Mouse (Mus musculus) skeletal muscle tissue, adult 2 months (tissue): ENCODE data around the gene Mrps10.
"Not testable (repeated sequence)": the region's sequence is repeated elsewhere in the genome, so short reads cannot be mapped to it uniquely, and the experiment has no call there.

Experiments
- DNase-seq: peaks from one replicate; pipeline ENCODE4 v3.0.0-alpha.2; 2012; ENCODE audit warnings: low read depth, low spot score

Gene Mrps10

DNA sequence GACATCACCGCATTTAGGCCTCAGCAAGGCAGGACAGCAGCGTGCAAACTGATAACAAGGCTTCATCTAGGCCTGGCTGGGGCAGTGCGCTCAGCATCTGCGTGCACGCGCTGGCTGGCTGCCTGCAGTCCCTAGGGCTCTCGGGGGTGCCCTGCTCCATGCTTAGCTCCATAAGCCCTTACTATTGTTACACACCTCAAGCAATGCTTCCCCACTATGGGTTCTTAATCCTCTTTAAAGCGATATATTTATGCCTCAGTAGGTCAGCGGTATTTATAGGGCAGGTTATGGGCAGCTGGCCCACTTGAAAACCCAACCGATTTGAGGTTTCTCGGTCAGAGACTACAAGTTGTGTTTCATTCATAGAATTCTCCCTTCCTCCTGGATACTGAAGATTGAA is 13.2 kb downstream of the Mrps10 start:
- no peak for DNase-seq

DNA sequence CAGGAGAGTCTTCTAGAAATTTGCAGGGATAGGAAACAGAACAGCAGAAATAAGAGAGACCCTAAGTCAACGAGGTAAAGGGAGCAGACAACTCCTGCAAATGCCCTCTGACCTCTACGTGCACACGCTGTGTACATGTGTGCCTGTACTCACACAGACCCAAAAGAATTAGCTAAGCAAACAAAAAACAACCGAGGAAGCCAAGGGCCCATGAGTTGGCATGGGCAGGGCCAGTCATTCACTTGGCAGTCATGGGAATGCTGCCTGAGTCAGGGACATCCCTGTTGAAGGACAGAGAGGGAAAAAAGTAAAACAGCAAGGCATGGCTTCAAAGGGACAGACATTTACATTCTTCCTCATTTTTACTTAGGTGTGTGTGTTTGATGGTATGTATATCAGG is 14.6 kb downstream of the Mrps10 start:
- no peak for DNase-seq

DNA sequence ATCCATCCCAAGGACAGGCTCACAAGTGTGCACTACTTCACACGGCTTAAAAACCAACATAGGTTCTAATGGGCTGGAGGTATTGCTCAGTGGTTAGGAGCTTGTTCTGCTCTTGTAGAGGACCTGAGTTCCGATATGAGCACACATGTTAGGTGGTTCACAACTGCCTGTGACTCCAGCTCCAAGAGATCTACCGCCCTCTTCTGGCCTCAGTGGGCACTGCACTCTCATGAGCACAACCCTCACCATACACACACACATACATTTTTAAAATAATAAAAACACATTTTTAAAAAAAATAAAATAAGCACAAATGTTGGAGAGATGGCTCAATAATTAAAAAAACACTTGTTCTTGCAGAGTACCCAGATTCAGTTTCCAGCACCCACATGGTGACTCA is 15.4 kb downstream of the Mrps10 start:
- DNase-seq, result no peak

DNA sequence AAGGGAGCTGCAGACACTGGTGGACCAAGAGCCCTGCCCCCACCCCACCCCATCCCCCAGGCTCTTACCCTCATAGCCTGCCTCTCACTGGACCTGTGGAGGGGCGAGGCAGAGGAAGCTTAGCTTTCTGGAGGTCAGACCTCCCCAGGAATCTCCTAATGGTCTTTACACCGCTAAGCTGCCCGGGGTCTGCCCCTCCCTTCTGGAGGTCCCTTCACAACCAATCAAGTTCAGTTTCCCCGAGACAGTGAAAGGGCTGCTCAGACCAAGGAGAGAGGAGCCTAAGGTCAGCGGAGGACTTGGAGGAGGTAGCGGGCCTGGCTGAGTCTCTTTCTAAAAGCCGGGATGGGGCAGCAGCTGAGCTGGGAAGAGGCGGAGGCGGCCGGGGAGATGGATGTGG is 16.5 kb downstream of the Mrps10 start, which contains the start of gene Guca1b:
TSS of gene Guca1b (plus strand) at position 249 of the 400 bp plus-strand sequence.
- no peak for DNase-seq

DNA sequence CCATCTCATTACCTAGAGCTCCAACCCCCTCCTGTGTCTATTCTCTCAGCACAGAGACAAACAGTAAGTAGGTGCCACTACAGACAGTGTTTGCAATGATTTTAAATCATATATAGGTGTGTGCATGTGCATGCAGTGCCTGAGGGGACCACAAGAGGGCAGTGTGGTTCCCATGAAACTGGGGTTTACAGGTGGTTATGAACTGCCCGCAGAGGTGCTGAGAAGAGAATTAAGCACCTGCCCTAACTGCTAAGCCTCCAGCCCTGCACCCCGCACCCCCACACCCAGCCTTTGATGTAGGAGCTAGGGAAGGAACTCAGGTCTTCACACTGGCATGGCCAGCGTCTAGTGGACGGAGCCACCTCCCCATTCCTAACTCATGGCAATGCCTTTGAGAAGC is 18.0 kb downstream of the Mrps10 start:
- DNase-seq, result no peak

DNA sequence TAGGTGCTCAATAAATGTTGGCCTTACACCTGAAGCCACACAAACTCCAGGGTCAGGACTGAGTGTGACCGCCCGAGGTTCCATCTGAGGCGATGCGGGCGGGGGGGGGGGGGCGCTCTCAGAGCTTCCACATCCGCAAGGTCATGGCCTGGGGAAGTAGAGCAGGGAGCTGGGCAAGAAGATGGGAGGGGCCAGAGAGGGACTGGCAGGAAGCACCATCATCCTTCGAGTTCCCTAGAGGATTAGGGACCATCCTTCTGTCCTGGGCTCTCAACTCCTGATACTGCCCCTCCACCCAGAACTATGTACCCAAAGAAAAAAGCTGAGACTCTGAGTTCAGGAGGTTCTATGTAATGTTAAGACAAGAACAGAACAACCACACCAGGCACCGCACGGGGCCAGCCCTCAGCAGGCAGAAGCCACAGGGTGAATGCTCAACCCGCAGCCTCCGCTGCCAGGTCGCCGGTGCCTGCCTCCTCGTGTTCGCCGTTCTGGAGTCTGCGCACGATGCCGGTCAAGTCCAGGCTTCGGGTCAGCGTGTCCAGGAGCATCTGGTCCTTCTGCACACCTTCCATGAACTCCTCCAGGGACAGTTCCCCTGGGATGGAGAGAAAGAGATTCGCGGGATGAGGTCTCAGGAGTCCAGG is 25.7 kb downstream of the Mrps10 start:
- DNase-seq, result no peak

DNA sequence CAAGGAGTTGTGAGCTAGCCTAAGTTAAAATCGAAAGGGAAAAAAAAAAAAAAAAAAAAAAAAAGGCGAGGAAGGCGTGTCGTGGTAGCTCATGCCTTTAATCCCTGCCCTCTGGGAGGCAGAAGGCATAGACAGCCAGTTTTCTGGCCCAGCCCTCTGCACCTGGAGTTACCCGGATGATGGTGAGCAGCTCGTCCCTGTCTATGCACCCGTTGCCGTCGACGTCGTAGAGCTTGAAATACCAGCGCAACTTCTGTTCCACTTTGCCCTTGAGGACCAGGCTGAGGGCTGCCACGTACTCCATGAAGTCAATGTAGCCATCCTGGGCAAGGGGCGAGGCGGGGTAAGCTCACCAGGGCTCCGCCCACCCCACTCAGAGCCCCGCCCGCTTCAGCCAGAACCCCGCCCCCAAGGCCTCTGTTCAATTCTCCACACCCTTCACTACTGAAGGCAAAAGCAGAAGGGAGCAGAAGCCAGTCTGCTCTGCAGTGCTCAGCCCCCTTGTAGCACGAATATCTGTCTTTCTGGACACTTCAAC is 26.8 kb downstream of the Mrps10 start:
- DNase-seq, result peak; percentile 21

DNA sequence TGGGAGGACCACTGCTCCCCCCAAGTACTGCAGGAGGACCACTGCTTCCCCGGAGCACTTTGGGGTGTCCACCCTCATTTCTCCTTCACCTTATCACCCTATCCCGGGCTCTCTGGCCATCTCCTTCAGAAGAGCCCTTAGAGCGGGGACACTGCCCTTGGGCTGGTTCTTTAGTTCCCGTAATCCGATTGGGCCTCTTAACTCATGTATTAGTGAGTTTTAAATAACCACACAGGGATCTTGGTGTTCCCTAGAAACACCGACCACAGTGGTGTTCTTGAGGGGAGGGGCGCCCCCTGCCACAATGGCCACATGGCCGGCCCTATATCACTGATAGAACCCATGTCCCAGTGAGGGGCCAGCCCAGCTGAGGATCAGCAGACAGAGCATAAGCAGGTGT is 30.4 kb downstream of the Mrps10 start:
- DNase-seq, result no peak

DNA sequence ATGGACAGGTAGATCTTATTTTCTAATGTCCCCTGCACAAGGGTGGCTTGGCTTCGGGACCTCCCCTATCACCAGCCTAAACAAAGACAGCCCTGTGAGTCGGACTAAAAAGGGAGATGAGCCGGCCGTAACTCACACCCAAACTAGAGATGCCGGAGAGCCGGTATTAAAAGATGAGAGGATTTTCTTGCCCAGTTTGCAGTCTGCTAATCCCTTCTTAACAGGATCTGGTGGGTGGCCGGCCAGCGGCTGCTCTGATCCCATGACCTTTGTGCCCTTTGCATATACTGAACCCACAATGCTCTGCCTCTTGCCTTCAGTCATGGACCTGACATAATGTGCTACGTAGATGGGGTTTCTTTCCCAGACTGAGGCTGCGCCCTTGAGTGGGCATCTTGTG is 31.8 kb downstream of the Mrps10 start, which contains the start of gene Guca1a:
TSS of gene Guca1a (minus strand) at position 134 of the 400 bp plus-strand sequence.
- DNase-seq, result no peak

DNA sequence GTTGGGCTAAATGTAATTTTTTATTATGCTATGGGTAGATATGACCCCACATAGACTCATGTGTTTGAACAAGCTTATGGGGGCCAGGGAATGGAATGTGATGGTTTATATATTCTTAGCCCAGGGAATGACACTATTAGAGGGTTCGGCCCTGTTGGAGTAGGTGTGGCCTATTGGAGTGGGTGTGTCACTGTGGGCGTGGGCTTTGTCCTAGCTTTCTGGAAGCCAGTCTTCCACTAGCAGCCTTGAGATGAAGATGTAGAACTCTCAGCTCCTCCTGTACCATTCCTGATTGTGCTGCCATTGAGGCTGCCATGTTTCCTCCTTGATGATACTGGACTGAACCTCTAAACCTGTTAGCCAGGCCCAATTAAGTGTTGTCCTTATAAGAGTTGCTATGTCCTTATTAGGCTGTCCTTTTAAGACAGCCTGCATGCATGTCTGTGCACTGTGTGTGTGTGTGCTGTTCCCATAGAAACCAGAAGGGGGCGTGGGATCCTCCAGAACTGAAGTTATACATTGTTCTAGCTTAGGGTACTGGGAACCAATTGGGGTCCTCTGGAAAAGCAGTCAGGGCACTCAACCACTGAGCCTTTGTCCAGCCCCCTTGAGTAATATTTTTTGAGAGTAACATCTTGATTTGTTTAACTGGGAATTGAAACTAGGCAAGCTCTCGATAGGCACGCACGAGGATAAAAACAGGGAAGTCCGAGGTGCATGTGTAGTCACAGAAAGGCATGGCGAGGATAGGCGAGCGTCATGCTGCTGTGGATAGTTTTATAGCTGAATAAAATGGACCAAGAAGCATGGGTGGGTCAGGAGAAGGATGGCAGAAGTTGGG is 39.2 kb downstream of the Mrps10 start:
- no peak for DNase-seq

DNA sequence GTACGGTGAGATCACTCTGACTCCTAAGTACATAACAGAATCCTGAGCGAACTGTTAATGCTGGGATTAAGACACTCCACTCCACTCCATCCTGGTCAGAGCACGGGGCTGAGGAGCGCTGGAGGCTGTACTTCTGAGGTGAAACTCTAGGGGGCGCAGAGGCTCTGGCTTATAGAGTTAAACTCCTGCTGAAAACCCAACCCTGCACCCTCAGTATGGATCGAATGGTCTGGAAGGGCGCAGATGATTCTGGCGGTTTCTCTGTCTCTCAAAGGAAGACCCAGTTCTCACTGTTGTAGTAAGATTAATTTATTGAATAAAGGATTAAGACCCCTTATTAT is 39.8 kb downstream of the Mrps10 start:
- DNase-seq, result no peak

DNA sequence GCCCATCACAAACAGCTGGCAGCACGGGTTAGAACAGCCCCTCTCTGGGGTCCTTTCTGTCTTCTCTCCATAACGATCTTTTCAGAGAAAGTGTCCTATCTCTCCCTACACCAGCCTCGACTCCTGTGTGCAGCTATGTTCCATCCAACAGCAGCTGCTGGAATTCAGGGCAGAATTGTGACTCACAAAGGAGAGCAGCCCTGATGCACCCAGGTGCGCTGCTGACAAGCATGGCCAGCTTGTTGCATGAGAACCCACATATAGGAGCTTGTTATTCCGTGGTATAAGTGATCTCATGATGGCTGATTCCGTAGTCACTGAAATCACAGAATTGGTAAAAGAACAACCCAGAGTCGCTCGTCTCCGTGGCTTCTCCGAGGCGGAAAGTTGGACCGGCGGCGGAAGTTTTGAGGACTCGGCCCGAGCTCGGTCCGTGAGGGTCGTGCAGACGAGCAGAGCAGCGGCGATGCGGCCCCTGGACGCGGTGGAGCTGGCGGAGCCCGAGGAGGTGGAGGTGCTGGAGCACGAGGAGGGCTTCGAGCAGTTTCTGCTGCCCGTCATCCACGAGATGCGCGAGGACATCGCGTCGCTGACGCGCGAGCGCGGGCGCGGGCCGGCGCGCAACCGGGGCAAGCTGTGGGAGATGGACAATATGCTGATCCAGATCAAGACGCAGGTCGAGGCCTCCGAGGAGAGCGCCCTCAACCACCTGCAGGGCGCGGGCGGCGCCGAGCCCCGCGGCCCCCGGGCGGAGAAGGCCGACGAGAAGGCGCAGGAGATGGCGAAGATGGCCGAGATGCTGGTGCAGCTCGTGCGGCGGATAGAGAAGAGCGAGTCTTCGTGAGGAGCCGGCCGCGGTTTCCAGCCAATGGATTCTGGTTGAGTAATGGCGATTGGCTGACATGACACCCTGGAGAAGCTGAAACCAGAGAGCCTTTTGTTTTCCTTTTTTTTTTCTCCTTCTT is 41.5 kb downstream of the Mrps10 start:
- DNase-seq, result not testable (repeated sequence)

DNA sequence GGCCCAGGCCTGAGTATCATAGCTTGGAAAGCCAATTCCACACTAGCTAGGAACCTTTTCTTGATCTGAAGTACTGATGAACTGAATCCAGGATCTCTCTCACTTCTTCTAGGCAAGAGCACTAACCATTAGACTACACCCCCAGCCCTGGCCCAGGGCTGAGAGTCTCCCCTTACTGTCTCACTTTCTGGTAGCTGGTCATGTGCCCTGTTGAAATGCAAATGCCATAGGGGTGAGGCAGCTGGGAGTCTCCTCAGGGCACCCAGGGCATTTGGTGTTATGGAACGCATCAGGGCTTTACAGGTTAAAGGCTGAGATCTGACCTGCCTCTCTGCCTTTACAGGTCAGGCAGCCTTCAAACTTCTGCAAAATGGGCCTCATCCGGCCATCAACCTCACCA is 51.5 kb downstream of the Mrps10 start:
- no peak for DNase-seq

DNA sequence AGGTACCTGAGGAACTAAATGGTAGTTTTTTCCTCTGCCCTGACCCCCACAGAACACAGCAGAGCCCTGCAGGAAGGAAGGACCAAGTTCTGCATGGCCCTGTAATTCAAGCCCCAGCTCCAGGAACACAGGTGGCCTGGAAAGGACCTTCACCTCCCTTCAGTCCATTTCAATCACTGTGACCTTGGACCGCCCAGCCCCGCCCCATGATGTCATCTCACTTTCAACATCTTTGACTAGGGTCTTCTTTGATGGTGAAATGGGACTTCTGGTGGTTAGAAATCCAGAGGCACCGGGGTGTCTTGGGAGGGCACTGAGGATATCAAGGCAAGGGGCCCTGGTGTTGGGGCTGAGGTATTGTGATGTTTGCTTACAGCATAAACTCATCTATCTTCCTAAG is 52.9 kb downstream of the Mrps10 start:
- DNase-seq, result no peak

DNA sequence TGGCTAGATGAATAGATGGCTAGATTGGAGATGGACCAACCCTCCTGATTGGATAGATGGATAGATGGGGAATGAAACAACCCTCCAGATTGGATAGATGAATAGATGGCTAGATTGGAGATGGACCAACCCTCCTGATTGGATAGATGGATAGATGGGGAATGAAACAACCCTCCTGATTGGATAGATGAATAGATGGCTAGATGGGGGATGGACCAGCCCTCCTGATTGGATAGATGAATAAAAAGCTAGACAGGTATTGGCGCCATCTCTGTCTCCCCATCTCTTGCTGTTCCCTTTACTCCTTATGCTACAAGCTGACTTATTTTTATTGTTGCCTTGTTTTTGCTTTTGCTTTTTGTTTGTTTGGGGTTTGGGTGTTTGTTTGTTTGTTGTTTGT is 53.9 kb downstream of the Mrps10 start:
- DNase-seq, result not testable (repeated sequence)

DNA sequence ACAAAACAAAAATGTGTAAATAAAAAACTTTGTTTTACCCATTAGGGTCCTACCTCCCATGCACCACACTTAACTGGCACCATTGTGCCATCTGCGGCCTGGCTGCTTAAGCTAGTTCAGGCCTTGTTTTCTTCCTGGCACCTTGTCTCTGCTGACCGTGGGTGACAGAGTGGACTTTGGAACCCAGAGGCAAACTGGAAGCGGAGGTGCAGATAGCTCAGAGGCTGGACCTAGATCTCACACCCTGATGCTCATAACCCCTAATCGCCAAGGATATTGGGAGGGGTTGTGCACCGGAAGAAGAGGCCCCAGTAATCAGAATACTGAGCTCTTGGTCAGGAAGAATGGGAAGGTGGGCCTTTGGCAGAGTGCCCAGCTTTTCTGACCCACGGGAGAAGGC is 55.5 kb downstream of the Mrps10 start:
- no peak for DNase-seq

DNA sequence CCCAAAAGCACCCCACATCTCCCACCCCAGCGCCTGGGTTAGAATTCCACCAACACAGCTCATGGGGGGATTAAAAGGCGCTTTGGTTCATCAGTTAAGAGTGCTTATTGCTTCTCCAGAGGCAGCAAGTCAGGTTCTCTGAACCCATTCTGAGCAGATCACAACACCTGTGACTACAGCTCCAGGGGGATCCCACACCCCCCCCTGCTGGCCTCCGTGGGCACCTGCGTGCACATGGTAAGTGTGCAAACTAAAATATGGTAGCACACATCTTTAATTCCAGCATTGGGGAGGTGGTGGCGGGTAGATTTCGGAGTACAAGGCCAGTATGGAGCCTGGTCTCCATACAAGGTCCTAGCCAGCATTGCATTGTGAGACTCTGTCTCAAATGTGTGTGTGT is 58.6 kb downstream of the Mrps10 start:
- no peak for DNase-seq

DNA sequence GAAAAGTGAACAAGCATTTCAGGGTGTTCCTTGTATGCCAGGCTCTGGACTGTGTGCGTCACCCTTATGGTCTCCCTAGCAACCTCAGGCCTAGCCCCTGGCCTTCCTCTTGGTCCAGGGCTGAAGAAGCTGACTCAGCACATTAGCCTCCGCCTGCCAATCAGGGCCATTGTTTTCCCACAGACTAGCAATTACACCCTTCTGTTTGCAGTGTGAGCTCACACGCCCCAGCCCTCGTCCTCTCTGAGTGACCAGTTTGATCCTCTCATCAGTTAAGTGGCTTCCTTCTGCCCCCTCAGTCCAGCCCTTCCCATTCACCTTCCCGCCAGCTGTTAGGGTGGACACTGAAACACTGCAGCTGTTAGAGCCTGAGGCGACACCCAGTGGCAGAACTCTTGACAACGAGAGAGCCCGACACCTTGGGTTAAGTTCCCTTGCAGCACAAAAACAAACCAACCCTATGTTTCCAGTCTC is 60.2 kb downstream of the Mrps10 start:
- no peak for DNase-seq

DNA sequence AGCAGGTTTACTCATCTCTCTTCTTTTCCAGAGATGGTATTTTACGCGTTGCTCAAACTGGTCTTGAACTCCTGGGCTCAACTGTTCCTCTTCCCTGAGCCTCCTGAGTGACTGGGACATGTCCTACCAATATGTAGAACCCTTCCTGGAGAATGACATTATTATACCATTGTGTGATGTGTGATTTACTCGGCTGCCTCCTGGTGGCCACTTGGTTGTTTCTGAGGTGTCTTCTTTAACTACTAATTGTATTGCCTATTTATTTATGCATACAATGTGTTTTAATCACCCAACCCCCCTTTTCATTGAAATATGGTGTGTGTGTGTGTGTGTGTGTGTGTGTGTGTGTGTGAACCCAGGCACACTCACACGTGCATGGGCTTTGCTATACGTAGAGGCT is 62.1 kb downstream of the Mrps10 start:
- no peak for DNase-seq
